Mouse (Mus musculus) liver, embryonic 14.5 days (tissue): ENCODE data around the gene Pcif1.

Source experiments
- CTCF ChIP-seq: IDR thresholded peaks from 2 replicates; pipeline ENCODE4 v1.5.1; 2016; ENCODE audit warnings: antibody characterized with exemption, low read depth, control low read depth
- EP300 ChIP-seq: IDR thresholded peaks from 2 replicates; pipeline ENCODE4 v1.6.1; 2016; ENCODE audit warnings: antibody characterized with exemption, low read depth

DNA sequence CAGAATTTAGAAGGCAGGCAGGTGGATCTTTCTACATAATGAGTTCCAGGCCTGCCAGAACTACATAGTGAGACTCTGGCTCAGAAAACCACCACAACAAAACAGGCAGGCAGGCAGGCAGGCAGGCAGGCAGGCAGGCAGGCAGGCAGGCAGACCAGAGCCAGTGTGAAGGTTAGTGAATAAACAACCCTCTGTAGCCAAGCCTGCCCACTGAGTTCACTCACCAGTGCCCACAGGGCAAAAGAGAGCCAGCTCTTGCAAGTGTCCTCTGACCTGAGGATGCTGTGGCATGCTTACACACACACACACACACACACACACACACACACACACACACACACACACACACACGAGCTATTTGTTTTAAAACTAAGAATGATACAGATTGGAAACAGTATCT lies 24.4 kb downstream of the Pcif1 start:
- TF ChIP-seq EP300 (no peak), CTCF (no peak)
